Mouse (Mus musculus) G1E (cell line): ENCODE measurements around the gene Ube2z.

Experiments
- CTCF ChIP-seq: IDR thresholded peaks from 2 replicates; pipeline ENCODE4 v1.5.1; 2012; ENCODE audit warnings: low read depth, low read length, inconsistent platforms, mixed read lengths
- GATA1 ChIP-seq: IDR thresholded peaks from 2 replicates; pipeline ENCODE4 v1.6.1; 2012; ENCODE audit warnings: borderline replicate concordance, low read length, inconsistent platforms, mixed read lengths
- TAL1 ChIP-seq: conservative IDR thresholded peaks from 2 replicates; pipeline ENCODE4 v1.6.1; 2012; ENCODE audit warnings: low read depth, low read length, inconsistent platforms, mixed read lengths

GRCm38 (mm10) chr11:96030571-96030970 is 34.6 kb downstream of the Ube2z start:
- TF ChIP-seq CTCF (no peak), GATA1 (no peak), TAL1 (no peak)
